Mouse (Mus musculus) ES-E14 (cell line): ENCODE results near the gene Rictor.

Source experiments
- CHD2 ChIP-seq: IDR thresholded peaks from 2 replicates; pipeline ENCODE4 v1.6.1; 2014; ENCODE audit warnings: mild to moderate bottlenecking, low read depth, low read length, inconsistent platforms
- MAFK ChIP-seq: IDR thresholded peaks from 2 replicates; pipeline ENCODE4 v1.6.1; 2014; ENCODE audit warnings: mild to moderate bottlenecking, low read depth, low read length, inconsistent platforms; ENCODE audit not compliant: insufficient read depth
- ZC3H11A ChIP-seq: IDR thresholded peaks from 2 replicates; pipeline ENCODE4 v1.6.1; 2012; ENCODE audit warnings: low read depth, mild to moderate bottlenecking, inconsistent platforms, low read length, borderline replicate concordance

GRCm38 (mm10) chr15:6723338-6723737 is 15.2 kb downstream of the Rictor start:
- TF ChIP-seq MAFK (no peak), CHD2 (no peak), ZC3H11A (no peak)
